Mouse (Mus musculus) kidney, postnatal 14 days (tissue): Measurements from ENCODE around the gene Ndufaf3.

Experiments
- DNase-seq: peaks from one replicate; pipeline ENCODE4 v3.0.0; 2022; ENCODE audit warnings: mixed read lengths

The Ndufaf3 gene

GRCm38 (mm10) chr9:108566815-108567776 lies at the start of gene Ndufaf3:
TSS of gene Ndufaf3 (minus strand) at chr9:108567434.
- peak; percentile 98 for DNase-seq

GRCm38 (mm10) chr9:108611488-108611887 lies 44.3 kb upstream of the Ndufaf3 start:
- no peak for DNase-seq

- no peak for DNase-seq
These were observed 41.7 kb upstream of the Ndufaf3 start for GRCm38 (mm10) chr9:108608889-108609288.

GRCm38 (mm10) chr9:108607929-108608328 lies 40.7 kb upstream of the Ndufaf3 start:
- DNase-seq = peak; percentile 8

- DNase-seq = no peak
These were observed 34.8 kb upstream of the Ndufaf3 start for GRCm38 (mm10) chr9:108601986-108602385.

- DNase-seq = no peak
These were observed 32.8 kb upstream of the Ndufaf3 start for GRCm38 (mm10) chr9:108600011-108600410.

GRCm38 (mm10) chr9:108599021-108599566 lies 31.9 kb upstream of the Ndufaf3 start:
- no peak for DNase-seq

GRCm38 (mm10) chr9:108596998-108597764 lies 29.9 kb upstream of the Ndufaf3 start, which contains the start of gene P4htm:
TSS of gene P4htm (minus strand) at chr9:108597667.
- peak; percentile 73 for DNase-seq

GRCm38 (mm10) chr9:108594354-108594753 lies 27.1 kb upstream of the Ndufaf3 start:
- DNase-seq = no peak

GRCm38 (mm10) chr9:108591462-108591861 lies 24.2 kb upstream of the Ndufaf3 start:
- no peak for DNase-seq

- DNase-seq = peak; percentile 13
These were observed 22.0 kb upstream of the Ndufaf3 start for GRCm38 (mm10) chr9:108589229-108589628.

- peak; percentile 66 for DNase-seq
These were observed 20.4 kb upstream of the Ndufaf3 start for GRCm38 (mm10) chr9:108587571-108588180.

- DNase-seq = no peak
These were observed 12.1 kb upstream of the Ndufaf3 start for GRCm38 (mm10) chr9:108579344-108579690.

- DNase-seq = peak; percentile 96
These were observed 11.5 kb upstream of the Ndufaf3 start, which contains the start of gene Wdr6 for GRCm38 (mm10) chr9:108578545-108579343. TSS of gene Wdr6 (minus strand) at chr9:108578739.

GRCm38 (mm10) chr9:108577934-108578544 lies 10.8 kb upstream of the Ndufaf3 start:
- DNase-seq = peak; percentile 52

- no peak for DNase-seq
These were observed 9.8 kb upstream of the Ndufaf3 start for GRCm38 (mm10) chr9:108577025-108577424.

GRCm38 (mm10) chr9:108575321-108576297 lies 8.4 kb upstream of the Ndufaf3 start:
- no peak for DNase-seq

GRCm38 (mm10) chr9:108574921-108575320 lies 7.7 kb upstream of the Ndufaf3 start:
- DNase-seq = no peak

GRCm38 (mm10) chr9:108573774-108574690 lies 6.8 kb upstream of the Ndufaf3 start:
- peak; percentile 72 for DNase-seq
